Mouse (Mus musculus) layer of hippocampus, adult 18-20 months (tissue): ENCODE data around the gene Cox8c. TPM values are rescaled to one million over a fixed set of nuclear protein-coding genes. Genes with fewer than 3 reads are reported as not detected.

Experiments used
- total RNA-seq, 2 experiments: library from RNA; stranded (reverse); gene quantifications; 2 replicates each; pipeline ENCODE4 v1.2.3; 2021

The Cox8c gene
- total RNA-seq, 2 experiments from 2014 or later, result not detected

Other genes with a start within 250 kb of the Cox8c start
- 10 to 100 TPM; 69.2 to 70.5 TPM for gene Itpk1, start 194.4 kb upstream of the Cox8c start, total RNA-seq
- gene Moap1, start 155.7 kb upstream of the Cox8c start, total RNA-seq, result 10 to 100 TPM; 23.5 to 26.6 TPM
- gene Tmem251, start 155.6 kb upstream of the Cox8c start, total RNA-seq, result 1 to 10 TPM; 4.9 to 5.1 TPM
- gene Gm28051, start 141.6 kb upstream of the Cox8c start, total RNA-seq, result not detected
- 10 to 100 TPM; 14.2 to 14.6 TPM for gene Gon7, start 141.5 kb upstream of the Cox8c start, total RNA-seq
- gene Ubr7, start 141.3 kb upstream of the Cox8c start, total RNA-seq, result 10 to 100 TPM; 31.6 to 32.5 TPM
- 10 to 100 TPM; 12.6 to 15.5 TPM for gene Gm20604, start 140.6 kb upstream of the Cox8c start, total RNA-seq
- 10 to 100 TPM; 19.2 to 19.6 TPM for gene Btbd7, start 20.8 kb upstream of the Cox8c start, total RNA-seq
- gene Unc79, start 49.5 kb downstream of the Cox8c start, total RNA-seq, result 10 to 100 TPM; 49.3 to 49.6 TPM